In genomic region chr4:44065355-44066025, GRCm38 (mm10) we compare ENCODE assay signal across 8 mouse cellular contexts. TPM values are rescaled to one million over a fixed set of nuclear protein-coding genes. Genes with fewer than 3 reads are reported as not detected.
DNase-seq lines count a peak whose midpoint lies in the region; ATAC-seq lines count a peak whose summit lies in the region.

No protein-coding gene starts in this region.

- H3K27ac ChIP-seq in hindbrain, embryonic 15.5 days (replicated peaks), result no peak overlapping the region

- WGBS in hindbrain, embryonic 15.5 days, result 37% methylated on average over 16 of the region's 16 CpGs

- H3K9me3 ChIP-seq in hindbrain, embryonic 15.5 days, result no peaks in the 10 kb centered on the region

- peaks cover 5% of the 10 kb centered on the region for H3K4me1 ChIP-seq in hindbrain, embryonic 15.5 days (replicated peaks)

- H3K4me3 ChIP-seq in hindbrain, embryonic 15.5 days, result no peak overlapping the region

- peak; percentile 91 for DNase-seq in T-cell, adult 2 months (ENCODE audit: low spot score)
- peak; percentile 90 to 93 for DNase-seq in cerebellum, postnatal 36 days
- peak; percentile 89 to 96 for DNase-seq in frontal cortex, postnatal 36 days (ENCODE audit: low spot score in 2 of 2)
- peak; percentile 87 to 88 for DNase-seq in layer of hippocampus, postnatal 36 days
- DNase-seq in lung, postnatal 36 days, result peak; percentile 95
- DNase-seq in retina, postnatal 7 days (ENCODE audit: low read depth, low spot score), result peak; percentile 70
- peak; percentile 77 to 90 for DNase-seq in urinary bladder, adult 18-20 months (ENCODE audit: low spot score in 2 of 2)

- peaks cover 2% of the 10 kb centered on the region; the same call in 1 of the 2 replicates for H3K36me3 ChIP-seq in hindbrain, embryonic 15.5 days

- H3K27me3 ChIP-seq in hindbrain, embryonic 15.5 days, result no peaks in the 10 kb centered on the region

- no peak overlapping the region for H3K9ac ChIP-seq in hindbrain, embryonic 15.5 days

- no peak overlapping the region for H3K4me2 ChIP-seq in hindbrain, embryonic 15.5 days

- peak; percentile 76; the same call in 1 of the 2 replicates for ATAC-seq in hindbrain, embryonic 15.5 days (ENCODE audit: low FRiP score, low read depth)

RNA-seq across cellular contexts. Expression of gene Gne, which starts 18.5 kb away (rescaled TPM):
- 25.1 and 28.6 TPM in 2 replicates for polyA plus RNA-seq in hindbrain, embryonic 15.5 days (2015; fragmentation: Nextera tagmentation; extraction: Ambion mirVana)
- 10 to 100 TPM; 43.7 to 50.9 TPM for total RNA-seq in layer of hippocampus, postnatal 36 days (2021)
